ENCODE assay signal across 14 mouse cellular contexts in the genomic region with DNA sequence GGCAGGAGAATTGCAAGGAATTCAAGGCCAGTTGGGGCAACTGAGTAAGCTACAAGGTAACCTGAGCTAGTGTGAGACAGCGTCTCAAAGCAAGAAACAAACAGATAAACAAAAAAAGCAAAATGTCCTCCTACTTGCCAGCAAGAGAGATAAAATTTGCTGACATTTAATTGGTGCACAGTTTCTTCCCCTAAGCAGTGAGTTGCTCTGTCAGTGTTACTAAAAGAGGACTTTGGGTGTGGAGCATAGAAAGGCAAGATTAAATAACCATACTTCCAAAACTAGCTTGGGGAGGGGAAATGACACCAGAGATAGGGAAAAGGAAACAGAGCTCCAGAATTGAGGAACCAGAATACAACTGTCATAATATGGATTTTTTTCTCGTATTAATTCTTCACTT. TPM values are rescaled to one million over a fixed set of nuclear protein-coding genes. Genes with fewer than 3 reads are reported as not detected.
DNase-seq lines count a peak whose midpoint lies in the region; ATAC-seq and TF ChIP-seq lines count a peak whose summit lies in the region.
"Had no signal": no experiment of that assay in that cellular context is flagged by ENCODE, and none has a peak within 500 bp of the region (broad histone marks: within the 10 kb centered on the region; RNA-seq: fewer than 3 reads in every experiment).

No protein-coding gene starts in this region.

- peak overlapping the region; percentile 15; the same call in 1 of the 2 replicates for H3K4me3 ChIP-seq in kidney, embryonic 16.5 days (ENCODE audit: low read length)
- H3K4me3 ChIP-seq in bone marrow macrophage, adult 2 months (ENCODE audit: insufficient read depth, low read length) = peak overlapping the region; percentile 67
- H3K4me3 ChIP-seq in megakaryocyte, embryonic 14.5 days (replicated peaks) = peak overlapping the region; percentile 92

- ATAC-seq in kidney, embryonic 16.5 days (ENCODE audit: low FRiP score, low TSS enrichment) = no peak
- peak; percentile 76 for ATAC-seq in erythroblast, adult 5-6 weeks (replicated peaks; ENCODE audit: low FRiP score, poor library complexity, severe bottlenecking)

- no peak overlapping the region for H3K9ac ChIP-seq in kidney, embryonic 16.5 days (replicated peaks; ENCODE audit: low read length)

- H3K27me3 ChIP-seq in kidney, embryonic 16.5 days (ENCODE audit: insufficient read depth, low read length) = no peaks in the 10 kb centered on the region
- peaks cover 5% of the 10 kb centered on the region for H3K27me3 ChIP-seq in megakaryocyte, embryonic 14.5 days (replicated peaks)
- H3K27me3 ChIP-seq: limb, embryonic 12.5 days had no signal

- H3K9me3 ChIP-seq in kidney, embryonic 16.5 days (ENCODE audit: low read length) = no peaks in the 10 kb centered on the region
- no peaks in the 10 kb centered on the region for H3K9me3 ChIP-seq in megakaryocyte, embryonic 14.5 days
- H3K9me3 ChIP-seq: G1E; limb, embryonic 12.5 days had no signal

- no peak for DNase-seq in kidney, adult 9 months
- DNase-seq in adrenal gland, adult 2 months = no peak
- DNase-seq in gastrocnemius, postnatal 4 days (ENCODE audit: low spot score in 2 of 2) = no peak
- no peak for DNase-seq in urinary bladder, postnatal 25 days (ENCODE audit: low spot score)
- DNase-seq: kidney, postnatal 36 days had no signal

- WGBS in kidney, embryonic 16.5 days = 63% methylated on average over 2 of the region's 2 CpGs

- H3K36me3 ChIP-seq in kidney, embryonic 16.5 days (ENCODE audit: insufficient read depth, low read length) = peaks cover 8% of the 10 kb centered on the region; the same call in 1 of the 2 replicates
- peaks cover 12% of the 10 kb centered on the region for H3K36me3 ChIP-seq in megakaryocyte, embryonic 14.5 days (replicated peaks; ENCODE audit: low read length)

- no peak for TF ChIP-seq CTCF in bone marrow macrophage, adult 2 months (IDR thresholded peaks at IDR 0.05; ENCODE audit: low read depth, low read length)

- peak overlapping the region; percentile 16; the same call in 1 of the 2 replicates for H3K4me2 ChIP-seq in kidney, embryonic 16.5 days (replicated peaks; ENCODE audit: low read depth, low read length)

- no peak for TF ChIP-seq POLR2A in bone marrow macrophage, adult 2 months (IDR thresholded peaks at IDR 0.05; ENCODE audit: borderline replicate concordance, low read depth, low read length)

- H3K27ac ChIP-seq in kidney, embryonic 16.5 days (ENCODE audit: low read length) = no peak overlapping the region
- peak overlapping the region; percentile 100 for H3K27ac ChIP-seq in bone marrow macrophage, adult 2 months (ENCODE audit: insufficient read depth, low read depth, low read length)
- H3K27ac ChIP-seq: limb, embryonic 12.5 days had no signal

- H3K4me1 ChIP-seq in kidney, embryonic 16.5 days (ENCODE audit: insufficient read depth, low read length) = no peaks in the 10 kb centered on the region
- peaks cover 4% of the 10 kb centered on the region; the same call in 1 of the 2 replicates for H3K4me1 ChIP-seq in bone marrow macrophage, adult 2 months (ENCODE audit: control insufficient read depth, insufficient read depth, low read length)
- H3K4me1 ChIP-seq in megakaryocyte, embryonic 14.5 days = peaks cover 3% of the 10 kb centered on the region
- H3K4me1 ChIP-seq: limb, embryonic 12.5 days had no signal

RNA-seq across cellular contexts. Expression of gene Mpp1, which starts 1.3 kb away (rescaled TPM):
- 56.7 and 68.8 TPM in 2 replicates for polyA plus RNA-seq in kidney, embryonic 16.5 days (2015; fragmentation: Nextera tagmentation; extraction: Ambion mirVana)
- polyA plus RNA-seq in bone marrow macrophage, adult 2 months (2012; ENCODE audit: insufficient read depth, insufficient read length, missing spikeins) = 321 and 354 TPM in 2 replicates
- 310 and 311 TPM in 2 replicates for total RNA-seq in erythroblast, adult 5-6 weeks (2015; ENCODE audit: low replicate concordance)
- 386 and 717 TPM in 2 replicates for total RNA-seq in erythroblast, adult 5-6 weeks (2017; ENCODE audit: low replicate concordance)
- 3.6 and 11.2 TPM in 2 replicates for polyA plus RNA-seq in megakaryocyte, embryonic 14.5 days (2012; ENCODE audit: insufficient read depth, low replicate concordance)
- 10 to 100 TPM; 38.5 to 60.2 TPM for total RNA-seq in adrenal gland, adult 2 months (2021)
- polyA plus RNA-seq in adrenal gland, adult 2 months (2012; rRNA removed) = 69.9 and 101 TPM in 2 replicates
- total RNA-seq in gastrocnemius, postnatal 4 days (2021) = 10 to 100 TPM; 28.7 to 32.4 TPM

RNA-seq across cellular contexts. Expression of gene Dkc1, which starts 33.8 kb away (rescaled TPM):
- 135 and 160 TPM in 2 replicates for polyA plus RNA-seq in kidney, embryonic 16.5 days (2015; fragmentation: Nextera tagmentation; extraction: Ambion mirVana)
- polyA plus RNA-seq in bone marrow macrophage, adult 2 months (2012; ENCODE audit: insufficient read depth, insufficient read length, missing spikeins) = 7.8 and 10.6 TPM in 2 replicates
- 30.6 and 34.5 TPM in 2 replicates for total RNA-seq in erythroblast, adult 5-6 weeks (2015; ENCODE audit: low replicate concordance)
- total RNA-seq in erythroblast, adult 5-6 weeks (2017; ENCODE audit: low replicate concordance) = 64.7 and 81.0 TPM in 2 replicates
- 1.8 and 9.2 TPM in 2 replicates for polyA plus RNA-seq in megakaryocyte, embryonic 14.5 days (2012; ENCODE audit: insufficient read depth, low replicate concordance)
- total RNA-seq in adrenal gland, adult 2 months (2021) = 10 to 100 TPM; 43.3 to 44.2 TPM
- polyA plus RNA-seq in adrenal gland, adult 2 months (2012; rRNA removed) = 3.2 and 4.9 TPM in 2 replicates
- total RNA-seq in gastrocnemius, postnatal 4 days (2021) = 10 to 100 TPM; 34.3 to 35.6 TPM

RNA-seq across cellular contexts. Expression of gene Smim9, which starts 34.1 kb away (rescaled TPM):
- not detected in 2 replicates for polyA plus RNA-seq in kidney, embryonic 16.5 days (2015; fragmentation: Nextera tagmentation; extraction: Ambion mirVana)
- polyA plus RNA-seq in bone marrow macrophage, adult 2 months (2012; ENCODE audit: insufficient read depth, insufficient read length, missing spikeins) = not detected in 2 replicates
- not detected in 2 replicates for total RNA-seq in erythroblast, adult 5-6 weeks (2015; ENCODE audit: low replicate concordance)
- not detected in 2 replicates for total RNA-seq in erythroblast, adult 5-6 weeks (2017; ENCODE audit: low replicate concordance)
- polyA plus RNA-seq in megakaryocyte, embryonic 14.5 days (2012; ENCODE audit: insufficient read depth, low replicate concordance) = not detected in 2 replicates
- not detected for total RNA-seq in adrenal gland, adult 2 months (2021)
- not detected in 2 replicates for polyA plus RNA-seq in adrenal gland, adult 2 months (2012; rRNA removed)
- total RNA-seq in gastrocnemius, postnatal 4 days (2021) = not detected
- total RNA-seq: G1E; gastrocnemius, adult 8-10 months had no signal
- polyA plus RNA-seq: G1E; limb, embryonic 12.5 days; neural tube, embryonic 11.5 days; spleen, adult 2 months had no signal

RNA-seq across cellular contexts. Expression of gene Gab3, which starts 44.2 kb away (rescaled TPM):
- polyA plus RNA-seq in kidney, embryonic 16.5 days (2015; fragmentation: Nextera tagmentation; extraction: Ambion mirVana) = 2.1 and 2.2 TPM in 2 replicates
- 16.3 and 18.2 TPM in 2 replicates for polyA plus RNA-seq in bone marrow macrophage, adult 2 months (2012; ENCODE audit: insufficient read depth, insufficient read length, missing spikeins)
- total RNA-seq in erythroblast, adult 5-6 weeks (2015; ENCODE audit: low replicate concordance) = 15.0 and 24.4 TPM in 2 replicates
- total RNA-seq in erythroblast, adult 5-6 weeks (2017; ENCODE audit: low replicate concordance) = 9.6 and 9.8 TPM in 2 replicates
- 0.41 TPM in 1 of 2 replicates, not detected in the other for polyA plus RNA-seq in megakaryocyte, embryonic 14.5 days (2012; ENCODE audit: insufficient read depth, low replicate concordance)
- total RNA-seq in adrenal gland, adult 2 months (2021) = 1 to 10 TPM; 1.8 TPM
- polyA plus RNA-seq in adrenal gland, adult 2 months (2012; rRNA removed) = 0.56 and 0.65 TPM in 2 replicates
- 1 to 10 TPM; 3.3 TPM for total RNA-seq in gastrocnemius, postnatal 4 days (2021)

Comparison
In these comparisons a context has a peak if more than half of its experiments do, and no peak if none do; other contexts are left out.
1. H3K4me3 ChIP-seq: peak in every context shown above with its lines; median percentile 92 in megakaryocyte, embryonic 14.5 days; 67 in bone marrow macrophage, adult 2 months; 15 in kidney, embryonic 16.5 days.
2. RNA of gene Dkc1, which starts 33.8 kb away (polyA plus RNA-seq): 135 to 160 TPM in kidney, embryonic 16.5 days; 1.8 to 9.2 TPM in megakaryocyte, embryonic 14.5 days, 7.8 to 10.6 TPM in bone marrow macrophage, adult 2 months and 3.2 to 4.9 TPM in adrenal gland, adult 2 months; every median in the first group is over 10 times any median in the second.